ENCODE assay signal across 30 mouse cellular contexts in the genomic region with DNA sequence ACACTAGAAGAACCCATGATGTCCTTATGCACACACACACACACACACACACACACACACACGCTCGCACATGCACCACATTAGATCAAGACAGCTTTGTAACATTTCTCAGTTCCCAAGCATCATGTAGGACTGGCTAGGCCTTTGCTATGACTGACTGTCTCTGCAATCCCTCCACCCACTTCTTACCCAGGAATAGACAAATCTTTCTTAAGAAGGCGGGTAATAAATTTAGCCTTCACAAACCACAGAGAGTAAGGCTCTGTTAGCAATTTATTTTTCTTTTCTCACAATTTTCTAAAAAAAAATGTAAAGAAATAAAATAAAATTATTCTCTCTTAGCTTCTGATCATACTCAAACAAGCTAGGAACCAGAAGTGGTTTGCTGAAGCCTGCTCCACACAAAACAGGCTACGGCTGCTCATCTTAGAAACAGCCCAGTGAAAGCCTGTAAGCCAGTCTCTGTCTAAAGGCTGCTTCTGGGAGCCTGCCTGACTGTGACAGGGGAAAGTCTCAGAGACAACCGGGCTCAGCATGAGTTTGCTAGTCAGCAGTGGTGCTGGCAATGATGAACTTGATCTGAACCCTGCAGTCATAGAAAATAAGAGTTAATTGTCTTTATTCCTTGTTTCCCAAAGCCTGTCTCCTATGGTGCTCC. TPM values are rescaled to one million over a fixed set of nuclear protein-coding genes. Genes with fewer than 3 reads are reported as not detected.
DNase-seq lines count a peak whose midpoint lies in the region; ATAC-seq and TF ChIP-seq lines count a peak whose summit lies in the region.
"Had no signal": no experiment of that assay in that cellular context is flagged by ENCODE, and none has a peak within 500 bp of the region (broad histone marks: within the 10 kb centered on the region; RNA-seq: fewer than 3 reads in every experiment).

No protein-coding gene starts in this region.

- H3K27ac ChIP-seq in forebrain, embryonic 14.5 days (ENCODE audit: low read depth, low read length), result no peak overlapping the region
- no peak overlapping the region for H3K27ac ChIP-seq in forebrain, embryonic 16.5 days (ENCODE audit: low read length)
- no peak overlapping the region for H3K27ac ChIP-seq in midbrain, postnatal 0 days (ENCODE audit: low read depth, low read length)
- no peak overlapping the region for H3K27ac ChIP-seq in midbrain, embryonic 11.5 days (ENCODE audit: low read depth, low read length)
- H3K27ac ChIP-seq in cortical plate, adult 2 months (ENCODE audit: insufficient read depth, low read length), result peak overlapping the region; percentile 77
- H3K27ac ChIP-seq in olfactory bulb, adult 2 months (ENCODE audit: insufficient read depth, low read depth, low read length), result peak overlapping the region; percentile 3; the same call in 1 of the 2 replicates
- H3K27ac ChIP-seq: forebrain, embryonic 12.5 days; hindbrain, embryonic 12.5 days; limb, embryonic 10.5 days had no signal

- TF ChIP-seq POLR2A in cortical plate, adult 2 months (IDR thresholded peaks at IDR 0.05; ENCODE audit: extremely low read depth, insufficient read depth, low read length), result no peak
- TF ChIP-seq POLR2A in olfactory bulb, adult 2 months (IDR thresholded peaks at IDR 0.05; ENCODE audit: insufficient read depth, low read depth, low read length), result no peak

- H3K4me3 ChIP-seq in forebrain, embryonic 14.5 days (ENCODE audit: low read depth, low read length), result no peak overlapping the region
- H3K4me3 ChIP-seq in forebrain, embryonic 16.5 days (replicated peaks; ENCODE audit: low read length), result no peak overlapping the region
- H3K4me3 ChIP-seq in midbrain, postnatal 0 days (ENCODE audit: low read depth, low read length), result no peak overlapping the region
- H3K4me3 ChIP-seq in midbrain, embryonic 11.5 days (ENCODE audit: low read depth, low read length), result no peak overlapping the region
- no peak overlapping the region for H3K4me3 ChIP-seq in cortical plate, adult 2 months (ENCODE audit: insufficient read depth, low read length)
- no peak overlapping the region for H3K4me3 ChIP-seq in olfactory bulb, adult 2 months (ENCODE audit: insufficient read depth, low read depth, low read length)
- H3K4me3 ChIP-seq: forebrain, embryonic 12.5 days; heart, embryonic 12.5 days; hindbrain, embryonic 12.5 days; limb, embryonic 10.5 days had no signal

- WGBS in forebrain, embryonic 14.5 days, result 72% methylated on average over 5 of the region's 5 CpGs
- WGBS in forebrain, embryonic 16.5 days, result 75% methylated on average over 5 of the region's 5 CpGs
- WGBS in midbrain, postnatal 0 days, result 70% methylated on average over 5 of the region's 5 CpGs
- 76% methylated on average over 5 of the region's 5 CpGs for WGBS in midbrain, embryonic 11.5 days
- WGBS in olfactory bulb, adult 2 months, result 44% methylated on average over 5 of the region's 5 CpGs

- H3K4me2 ChIP-seq in forebrain, embryonic 14.5 days (ENCODE audit: low read length), result no peak overlapping the region
- no peak overlapping the region for H3K4me2 ChIP-seq in forebrain, embryonic 16.5 days (ENCODE audit: low read length)
- H3K4me2 ChIP-seq in midbrain, postnatal 0 days (ENCODE audit: low read depth, low read length, poor library complexity, severe bottlenecking), result no peak overlapping the region
- no peak overlapping the region for H3K4me2 ChIP-seq in midbrain, embryonic 11.5 days
- H3K4me2 ChIP-seq: forebrain, embryonic 12.5 days; heart, embryonic 12.5 days; hindbrain, embryonic 12.5 days had no signal

- H3K4me1 ChIP-seq in forebrain, embryonic 14.5 days (ENCODE audit: control insufficient read depth, insufficient read depth, low read length), result no peaks in the 10 kb centered on the region
- no peaks in the 10 kb centered on the region for H3K4me1 ChIP-seq in forebrain, embryonic 16.5 days (replicated peaks; ENCODE audit: control insufficient read depth, insufficient read depth, low read length)
- no peaks in the 10 kb centered on the region for H3K4me1 ChIP-seq in midbrain, postnatal 0 days (ENCODE audit: insufficient read depth, low read length)
- no peaks in the 10 kb centered on the region for H3K4me1 ChIP-seq in midbrain, embryonic 11.5 days (ENCODE audit: control insufficient read depth, insufficient read depth, low read length)
- peaks cover 2% of the 10 kb centered on the region for H3K4me1 ChIP-seq in cortical plate, adult 2 months (ENCODE audit: control insufficient read depth, insufficient read depth, low read length)
- H3K4me1 ChIP-seq in olfactory bulb, adult 2 months (ENCODE audit: control insufficient read depth, insufficient read depth, low read length), result 0 out of 2 replicates have a peak, but pooled peaks cover 4% of the 10 kb centered on the region
- H3K4me1 ChIP-seq: forebrain, embryonic 12.5 days; heart, embryonic 12.5 days; hindbrain, embryonic 12.5 days; limb, embryonic 10.5 days had no signal

- no peaks in the 10 kb centered on the region for H3K27me3 ChIP-seq in forebrain, embryonic 14.5 days (replicated peaks; ENCODE audit: control insufficient read depth, insufficient read depth, low read length)
- H3K27me3 ChIP-seq in forebrain, embryonic 16.5 days (replicated peaks; ENCODE audit: control insufficient read depth, insufficient read depth, low read length), result no peaks in the 10 kb centered on the region
- no peaks in the 10 kb centered on the region for H3K27me3 ChIP-seq in midbrain, postnatal 0 days (ENCODE audit: insufficient read depth, low read length)
- no peaks in the 10 kb centered on the region for H3K27me3 ChIP-seq in midbrain, embryonic 11.5 days (ENCODE audit: control insufficient read depth, insufficient read depth, low read length)
- H3K27me3 ChIP-seq: forebrain, embryonic 12.5 days; heart, embryonic 12.5 days; hindbrain, embryonic 12.5 days had no signal

- no peaks in the 10 kb centered on the region for H3K9me3 ChIP-seq in forebrain, embryonic 14.5 days (replicated peaks; ENCODE audit: control insufficient read depth, low read length)
- no peaks in the 10 kb centered on the region for H3K9me3 ChIP-seq in forebrain, embryonic 16.5 days (ENCODE audit: control insufficient read depth, low read length)
- H3K9me3 ChIP-seq in midbrain, postnatal 0 days (ENCODE audit: low read length), result no peaks in the 10 kb centered on the region
- H3K9me3 ChIP-seq in midbrain, embryonic 11.5 days (ENCODE audit: control insufficient read depth, low read length), result no peaks in the 10 kb centered on the region
- H3K9me3 ChIP-seq: forebrain, embryonic 12.5 days; heart, embryonic 12.5 days; hindbrain, embryonic 12.5 days; limb, embryonic 10.5 days had no signal

- no peaks in the 10 kb centered on the region for H3K36me3 ChIP-seq in forebrain, embryonic 14.5 days (ENCODE audit: control insufficient read depth, insufficient read depth, low read length)
- no peaks in the 10 kb centered on the region for H3K36me3 ChIP-seq in forebrain, embryonic 16.5 days (ENCODE audit: control insufficient read depth, insufficient read depth)
- H3K36me3 ChIP-seq in midbrain, postnatal 0 days (ENCODE audit: insufficient read depth, low read length), result no peaks in the 10 kb centered on the region
- no peaks in the 10 kb centered on the region for H3K36me3 ChIP-seq in midbrain, embryonic 11.5 days (ENCODE audit: control insufficient read depth, insufficient read depth, low read length)
- H3K36me3 ChIP-seq: forebrain, embryonic 12.5 days; heart, embryonic 12.5 days; hindbrain, embryonic 12.5 days; limb, embryonic 10.5 days had no signal

- DNase-seq in forebrain, embryonic 14.5 days (ENCODE audit: low spot score), result peak; percentile 14
- peak; percentile 23 for DNase-seq in midbrain, postnatal 0 days (ENCODE audit: low spot score)
- no peak for DNase-seq in midbrain, embryonic 11.5 days (ENCODE audit: low spot score, missing footprints)
- no peak for DNase-seq in gastrocnemius, postnatal 25 days
- DNase-seq in layer of hippocampus, adult 8-10 months (ENCODE audit: low spot score in 2 of 2), result no peak
- DNase-seq: adrenal gland, postnatal 25 days; cerebellum, adult 8-10 months; heart, postnatal 14 days; kidney, adult 8-10 months; kidney, postnatal 25 days; lung, adult 18-20 months; lung, postnatal 14 days; thymus, postnatal 4 days had no signal

- no peak for ATAC-seq in forebrain, embryonic 14.5 days
- ATAC-seq in forebrain, embryonic 16.5 days, result no peak
- ATAC-seq in midbrain, postnatal 0 days (ENCODE audit: low FRiP score), result no peak
- ATAC-seq in midbrain, embryonic 11.5 days (ENCODE audit: low FRiP score), result no peak
- ATAC-seq: activated CD4-positive, CD25-positive, alpha-beta regulatory T cell, adult 4 months; CD4-positive, CD25-positive, alpha-beta regulatory T cell, adult 4 months; midbrain, embryonic 16.5 days had no signal

- no peak for TF ChIP-seq CTCF in midbrain, postnatal 0 days (IDR thresholded peaks at IDR 0.05)
- TF ChIP-seq CTCF in cortical plate, adult 2 months (IDR thresholded peaks at IDR 0.05; ENCODE audit: extremely low read depth, insufficient read depth, low read length), result no peak
- TF ChIP-seq CTCF in olfactory bulb, adult 2 months (IDR thresholded peaks at IDR 0.05; ENCODE audit: insufficient read depth, low read depth, low read length), result no peak

- H3K9ac ChIP-seq in forebrain, embryonic 14.5 days (ENCODE audit: low read length), result no peak overlapping the region
- H3K9ac ChIP-seq in forebrain, embryonic 16.5 days (replicated peaks; ENCODE audit: low read depth, low read length), result no peak overlapping the region
- H3K9ac ChIP-seq in midbrain, postnatal 0 days (replicated peaks; ENCODE audit: low read length, poor library complexity, severe bottlenecking), result no peak overlapping the region
- H3K9ac ChIP-seq in midbrain, embryonic 11.5 days (ENCODE audit: low read length), result no peak overlapping the region
- H3K9ac ChIP-seq: forebrain, embryonic 12.5 days; heart, embryonic 12.5 days; hindbrain, embryonic 12.5 days had no signal

RNA-seq across cellular contexts. Expression of gene Plcz1, which starts 13.1 kb away (rescaled TPM):
- polyA plus RNA-seq in forebrain, embryonic 14.5 days (2014; fragmentation: Nextera tagmentation; extraction: Ambion mirVana), result 0.18 and 0.51 TPM in 2 replicates
- polyA plus RNA-seq in forebrain, embryonic 16.5 days (2015; fragmentation: Nextera tagmentation; extraction: Ambion mirVana), result 0.39 and 0.67 TPM in 2 replicates
- total RNA-seq in midbrain, postnatal 0 days (2014; rRNA removed), result 0.77 TPM in 1 of 2 replicates, not detected in the other
- polyA plus RNA-seq in midbrain, postnatal 0 days (2015; fragmentation: Nextera tagmentation; extraction: Ambion mirVana), result 0.69 and 0.88 TPM in 2 replicates
- polyA plus RNA-seq in midbrain, embryonic 11.5 days (2014; fragmentation: Nextera tagmentation; extraction: Ambion mirVana), result not detected in 2 replicates
- 0.23 and 0.32 TPM in 2 replicates for polyA plus RNA-seq in cortical plate, adult 2 months (2012; rRNA removed)
- not detected in 2 replicates for polyA plus RNA-seq in olfactory bulb, adult 2 months (2012; ENCODE audit: insufficient read depth, insufficient read length, low replicate concordance, missing spikeins)
- total RNA-seq in gastrocnemius, postnatal 25 days (2021), result not detected
- under 1 TPM; 0.75 to 0.96 (median 0.84) TPM for total RNA-seq in layer of hippocampus, adult 8-10 months (2022)
- total RNA-seq: adrenal gland, postnatal 25 days; common myeloid progenitor, adult 5-6 weeks; ES-E14; gastrocnemius, adult 18-20 months; heart, postnatal 14 days; liver, adult 2 months; megakaryocyte, adult 5-6 weeks had no signal
- polyA plus RNA-seq: activated CD4-positive, CD25-positive, alpha-beta regulatory T cell, adult 4 months; CD4-positive, CD25-positive, alpha-beta regulatory T cell, adult 4 months; embryonic facial prominence, embryonic 11.5 days; forebrain, embryonic 12.5 days; heart, embryonic 12.5 days; hindbrain, embryonic 12.5 days; intestine, embryonic 14.5 days; limb, embryonic 10.5 days; liver, adult 2 months had no signal

RNA-seq across cellular contexts. Expression of gene Capza3, which starts 13.3 kb away (rescaled TPM):
- not detected in 2 replicates for polyA plus RNA-seq in forebrain, embryonic 14.5 days (2014; fragmentation: Nextera tagmentation; extraction: Ambion mirVana)
- not detected in 2 replicates for polyA plus RNA-seq in forebrain, embryonic 16.5 days (2015; fragmentation: Nextera tagmentation; extraction: Ambion mirVana)
- not detected in 2 replicates for total RNA-seq in midbrain, postnatal 0 days (2014; rRNA removed)
- not detected in 2 replicates for polyA plus RNA-seq in midbrain, postnatal 0 days (2015; fragmentation: Nextera tagmentation; extraction: Ambion mirVana)
- not detected in 2 replicates for polyA plus RNA-seq in midbrain, embryonic 11.5 days (2014; fragmentation: Nextera tagmentation; extraction: Ambion mirVana)
- polyA plus RNA-seq in cortical plate, adult 2 months (2012; rRNA removed), result not detected in 2 replicates
- polyA plus RNA-seq in olfactory bulb, adult 2 months (2012; ENCODE audit: insufficient read depth, insufficient read length, low replicate concordance, missing spikeins), result not detected in 2 replicates
- not detected for total RNA-seq in gastrocnemius, postnatal 25 days (2021)
- not detected for total RNA-seq in layer of hippocampus, adult 8-10 months (2022)
- total RNA-seq: adrenal gland, postnatal 25 days; common myeloid progenitor, adult 5-6 weeks; ES-E14; gastrocnemius, adult 18-20 months; heart, postnatal 14 days; liver, adult 2 months; megakaryocyte, adult 5-6 weeks had no signal
- polyA plus RNA-seq: activated CD4-positive, CD25-positive, alpha-beta regulatory T cell, adult 4 months; CD4-positive, CD25-positive, alpha-beta regulatory T cell, adult 4 months; embryonic facial prominence, embryonic 11.5 days; forebrain, embryonic 12.5 days; heart, embryonic 12.5 days; hindbrain, embryonic 12.5 days; limb, embryonic 10.5 days; liver, adult 2 months; midbrain, embryonic 16.5 days had no signal

Comparison
In these comparisons a context has a peak if more than half of its experiments do, and no peak if none do; other contexts are left out.
1. DNase-seq: peak in forebrain, embryonic 14.5 days (single experiment) and midbrain, postnatal 0 days (single experiment); none in midbrain, embryonic 11.5 days (single experiment), gastrocnemius, postnatal 25 days (single experiment) and layer of hippocampus, adult 8-10 months (0 of 2).
2. H3K27ac ChIP-seq: peak in cortical plate, adult 2 months (single experiment) and olfactory bulb, adult 2 months (single experiment); none in forebrain, embryonic 14.5 days (single experiment), forebrain, embryonic 16.5 days (single experiment), midbrain, postnatal 0 days (single experiment) and midbrain, embryonic 11.5 days (single experiment).